Mouse (Mus musculus): Measurements from ENCODE around the gene Asxl2.

DNA sequence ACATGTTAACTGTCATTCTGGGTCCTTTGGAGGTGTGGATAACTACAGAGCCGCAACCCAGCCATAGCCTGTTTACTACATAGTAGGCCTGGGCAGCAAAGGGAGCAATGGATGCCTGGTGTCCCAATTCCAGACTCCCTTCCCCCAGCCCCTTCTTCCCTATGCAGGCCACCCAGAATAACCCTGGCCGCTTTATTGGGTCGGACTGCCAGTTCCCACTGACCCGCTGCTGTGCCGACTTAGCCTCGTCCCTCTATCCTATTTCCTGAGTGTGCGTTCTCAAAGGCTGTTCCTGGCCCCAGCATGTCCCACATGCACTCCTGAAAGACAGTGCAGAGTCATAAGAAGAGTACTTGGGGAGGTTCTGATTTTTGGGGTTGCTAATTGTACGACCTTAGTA is 29.7 kb upstream of the Asxl2 start:
- TF ChIP-seq GATA1 (IDR thresholded peaks at IDR 0.05; ENCODE audit: borderline replicate concordance, low read length) (no peak), FLI1 (IDR thresholded peaks at IDR 0.05; ENCODE audit: low read length) (no peak)
